Mouse (Mus musculus) midbrain, postnatal 0 days (tissue): ENCODE results near the gene Igfn1. TPM values are rescaled to one million over a fixed set of nuclear protein-coding genes. Genes with fewer than 3 reads are reported as not detected.

ENCODE experiments used
- ATAC-seq: fragments of 200-750 bp; cut with Nextera tagmentation; 2 replicates; pipeline ENCODE4 v1.8.0; 2017; ENCODE audit warnings: moderate number of reproducible peaks, mild to moderate bottlenecking, moderate TSS enrichment, moderate library complexity; ENCODE audit not compliant: low FRiP score
- DNase-seq: peaks from one replicate; pipeline ENCODE4 v3.0.0-alpha.2; 2015; ENCODE audit warnings: low spot score
- H3K27ac ChIP-seq: fragments of 300-500 bp; sonication (generic); 2 replicates; pipeline ENCODE4 v1.5.1; 2014; ENCODE audit warnings: low read depth, mild to moderate bottlenecking, low read length, mixed read lengths
- H3K27me3 ChIP-seq: fragments of 300-500 bp; sonication (generic); 2 replicates; pipeline ENCODE4 v1.6.1; 2014; ENCODE audit warnings: low read length, control low read depth, mixed read lengths; ENCODE audit not compliant: insufficient read depth
- H3K36me3 ChIP-seq: fragments of 300-500 bp; sonication (generic); 2 replicates; pipeline ENCODE4 v1.6.1; 2014; ENCODE audit warnings: low read length, control low read depth, mixed read lengths; ENCODE audit not compliant: insufficient read depth
- H3K4me1 ChIP-seq: fragments of 300-500 bp; sonication (generic); 2 replicates; pipeline ENCODE4 v1.6.1; 2014; ENCODE audit warnings: mild to moderate bottlenecking, control low read depth, antibody characterized with exemption, low read length, mixed read lengths; ENCODE audit not compliant: insufficient read depth
- H3K4me2 ChIP-seq: fragments of 300-500 bp; sonication (generic); 2 replicates; pipeline ENCODE4 v1.6.1; 2014; ENCODE audit warnings: low read depth, mild to moderate bottlenecking, low read length, mixed read lengths; ENCODE audit not compliant: poor library complexity, severe bottlenecking
- H3K4me3 ChIP-seq: fragments of 300-500 bp; sonication (generic); 2 replicates; pipeline ENCODE4 v1.5.1; 2014; ENCODE audit warnings: low read depth, mild to moderate bottlenecking, low read length, moderate library complexity
- H3K9ac ChIP-seq: fragments of 300-500 bp; sonication (generic); replicated peaks from 2 replicates; pipeline ENCODE4 v1.6.1; 2014; ENCODE audit warnings: mild to moderate bottlenecking, low read length, moderate library complexity, mixed read lengths; ENCODE audit not compliant: poor library complexity, severe bottlenecking
- H3K9me3 ChIP-seq: fragments of 300-500 bp; sonication (generic); 2 replicates; pipeline ENCODE4 v1.6.1; 2016; ENCODE audit warnings: low read length, control low read depth
- CTCF ChIP-seq: IDR thresholded peaks from 2 replicates; pipeline ENCODE4 v1.5.1; 2016; ENCODE audit warnings: antibody characterized with exemption, mild to moderate bottlenecking
- WGBS: fragments of 180-500 bp; shearing (Covaris S2); extraction: QIAGEN DNeasy Blood & Tissue Kit; methylation state at CpG from one replicate; pipeline ENCODE4 v1.1.7; 2014; 5-methylcytosine and 5-hydroxymethylcytosine counted together
- polyA plus RNA-seq: library from polyadenylated mRNA; unstranded; fragments of >200 nt; fragmentation: Nextera tagmentation; extraction: Ambion mirVana; gene quantifications from 2 replicates; pipeline ENCODE4 v1.2.1, GENCODE M21; 2015
- total RNA-seq: library from RNA; depleted of rRNA; stranded (reverse); fragments of >200 nt; gene quantifications from 2 replicates; pipeline ENCODE4 v1.2.3, GENCODE M21; 2014; rRNA removed

Igfn1 gene
- total RNA-seq (0.22 TPM in 1 of 2 replicates, not detected in the other), polyA plus RNA-seq (not detected in 2 replicates)

GRCm38 (mm10) chr1:136006292-136006748 is at the start of gene Igfn1:
Igfn1 (minus strand) TSS chr1:136006342.
- H3K9ac ChIP-seq = no peak within 1 kb of the TSS
- no peak for TF ChIP-seq CTCF
- 80% methylated on average over 3 of the region's 3 CpGs for WGBS

GRCm38 (mm10) chr1:136055771-136056170 is 49.6 kb upstream of the Igfn1 start:
- H3K4me2 ChIP-seq = no peak overlapping the region
- no peak overlapping the region for H3K9ac ChIP-seq
- no peak; the same call in 1 of the 2 replicates for ATAC-seq
- peaks cover 12% of the 10 kb centered on the region for H3K27me3 ChIP-seq
- H3K4me1 ChIP-seq = peaks cover 6% of the 10 kb centered on the region; the same call in 1 of the 2 replicates
- 22% methylated on average over 3 of the region's 3 CpGs for WGBS
- DNase-seq = peak; percentile 70
- no peaks in the 10 kb centered on the region for H3K36me3 ChIP-seq
- peak overlapping the region; percentile 62 for H3K27ac ChIP-seq
- no peaks in the 10 kb centered on the region for H3K9me3 ChIP-seq
- no peak overlapping the region for H3K4me3 ChIP-seq
- no peak for TF ChIP-seq CTCF

More at GRCm38 (mm10) chr1:136006292-136006748, at the start of gene Igfn1:
- Histone ChIP-seq H3K4me2 (peak within 1 kb of the TSS; percentile 70), H3K36me3 (no peaks in the 10 kb centered on the region), H3K27ac (no peak within 1 kb of the TSS), H3K4me1 (no peaks in the 10 kb centered on the region), H3K27me3 (no peaks in the 10 kb centered on the region), H3K4me3 (peak within 1 kb of the TSS; percentile 27; the same call in 1 of the 2 replicates), H3K9me3 (no peaks in the 10 kb centered on the region)
- DNase-seq (no peak), ATAC-seq (no peak)

GRCm38 (mm10) chr1:136052547-136052946 is 46.4 kb upstream of the Igfn1 start, which contains the start of gene Cacna1s:
Cacna1s (plus strand) TSS chr1:136052750.
- Histone ChIP-seq H3K4me1 (peaks cover 6% of the 10 kb centered on the region; the same call in 1 of the 2 replicates), H3K27ac (no peak within 1 kb of the TSS), H3K27me3 (peaks cover 23% of the 10 kb centered on the region), H3K36me3 (no peaks in the 10 kb centered on the region), H3K9ac (no peak within 1 kb of the TSS), H3K4me3 (no peak within 1 kb of the TSS), H3K9me3 (no peaks in the 10 kb centered on the region), H3K4me2 (no peak within 1 kb of the TSS)
- no peak for TF ChIP-seq CTCF
- ATAC-seq (no peak), DNase-seq (no peak)
- 50% methylated on average over 11 of the region's 11 CpGs for WGBS

GRCm38 (mm10) chr1:136051465-136051864 is 45.3 kb upstream of the Igfn1 start:
- 0% methylated on average over 6 of the region's 6 CpGs for WGBS
- peak overlapping the region; percentile 35 for H3K4me3 ChIP-seq
- peak overlapping the region; percentile 50; the same call in 1 of the 2 replicates for H3K9ac ChIP-seq
- H3K27me3 ChIP-seq = peaks cover 23% of the 10 kb centered on the region
- TF ChIP-seq CTCF = peak; percentile 94
- no peaks in the 10 kb centered on the region for H3K36me3 ChIP-seq
- no peak overlapping the region for H3K27ac ChIP-seq
- DNase-seq (peak; percentile 95), ATAC-seq (peak; percentile 64)
- peak overlapping the region; percentile 54 for H3K4me2 ChIP-seq
- no peaks in the 10 kb centered on the region for H3K9me3 ChIP-seq
- H3K4me1 ChIP-seq = peaks cover 6% of the 10 kb centered on the region; the same call in 1 of the 2 replicates

- 1% methylated on average over 35 of the region's 36 CpGs for WGBS
- peaks cover 23% of the 10 kb centered on the region for H3K27me3 ChIP-seq
- H3K9me3 ChIP-seq = no peaks in the 10 kb centered on the region
- DNase-seq (peak; percentile 27), ATAC-seq (peak; percentile 8)
- no peak for TF ChIP-seq CTCF
- no peaks in the 10 kb centered on the region for H3K36me3 ChIP-seq
- H3K4me3 ChIP-seq = peak overlapping the region; percentile 35
- H3K27ac ChIP-seq = no peak overlapping the region
- peak overlapping the region; percentile 54 for H3K4me2 ChIP-seq
- peak overlapping the region; percentile 50 for H3K9ac ChIP-seq
- H3K4me1 ChIP-seq = peaks cover 2% of the 10 kb centered on the region; the same call in 1 of the 2 replicates
These were observed 44.8 kb upstream of the Igfn1 start for GRCm38 (mm10) chr1:136051013-136051315.

GRCm38 (mm10) chr1:136050312-136051012 is 44.3 kb upstream of the Igfn1 start, which contains the start of gene Ascl5:
Ascl5 (plus strand) TSS chr1:136050804.
- Histone ChIP-seq H3K27me3 (peaks cover 23% of the 10 kb centered on the region), H3K9ac (peak within 1 kb of the TSS; percentile 50), H3K4me2 (peak within 1 kb of the TSS; percentile 54), H3K9me3 (no peaks in the 10 kb centered on the region), H3K4me3 (peak within 1 kb of the TSS; percentile 35), H3K27ac (no peak within 1 kb of the TSS), H3K36me3 (no peaks in the 10 kb centered on the region), H3K4me1 (no peaks in the 10 kb centered on the region)
- no peak for DNase-seq
- ATAC-seq = peak; percentile 28; the same call in 1 of the 2 replicates
- WGBS = 21% methylated on average over 29 of the region's 29 CpGs
- no peak for TF ChIP-seq CTCF
